Mouse (Mus musculus) liver (tissue): ENCODE data around the gene Ecpas.

Experiments
- DNase-seq: peaks from one replicate; pipeline ENCODE4 v3.0.0-alpha.2; 2020; ENCODE audit warnings: mixed read lengths

The Ecpas gene

DNA sequence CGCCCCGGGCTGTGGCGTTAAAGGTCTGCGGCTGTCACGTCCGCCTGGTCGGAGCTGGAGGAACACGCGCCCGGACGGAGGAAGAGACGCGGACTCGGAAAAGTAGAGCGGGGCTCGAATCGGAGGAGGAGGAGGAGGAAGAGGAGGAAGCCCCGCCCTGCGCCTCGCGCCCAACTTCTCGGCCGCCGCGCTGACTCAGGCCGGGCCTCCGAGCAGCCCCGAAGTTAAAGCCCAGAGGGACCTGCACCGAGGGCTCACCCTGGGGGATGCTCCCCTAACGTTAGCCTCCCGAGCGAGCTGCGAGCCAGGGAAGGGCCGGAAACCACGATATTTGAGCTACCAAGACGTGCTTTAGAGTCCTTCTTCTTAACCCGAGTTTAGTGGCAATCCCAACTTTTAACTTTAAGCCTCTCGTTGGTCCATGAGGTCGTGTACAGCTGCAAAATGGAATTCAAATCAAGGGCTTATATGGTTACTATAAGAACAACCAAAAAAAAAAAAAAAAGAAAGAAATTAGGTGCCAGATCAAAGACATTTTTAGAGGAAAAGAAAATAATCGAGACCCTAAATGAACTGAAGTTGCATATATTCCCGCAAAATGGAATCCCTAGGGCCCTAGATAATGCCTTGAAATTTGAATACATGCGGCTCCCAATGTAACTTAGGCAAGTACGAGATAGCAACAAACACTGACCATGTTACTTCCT lies at the start of gene Ecpas:
Gene Ecpas (minus strand): TSS at position 121 of the 707 bp plus-strand sequence.
- DNase-seq, result peak; percentile 90

DNA sequence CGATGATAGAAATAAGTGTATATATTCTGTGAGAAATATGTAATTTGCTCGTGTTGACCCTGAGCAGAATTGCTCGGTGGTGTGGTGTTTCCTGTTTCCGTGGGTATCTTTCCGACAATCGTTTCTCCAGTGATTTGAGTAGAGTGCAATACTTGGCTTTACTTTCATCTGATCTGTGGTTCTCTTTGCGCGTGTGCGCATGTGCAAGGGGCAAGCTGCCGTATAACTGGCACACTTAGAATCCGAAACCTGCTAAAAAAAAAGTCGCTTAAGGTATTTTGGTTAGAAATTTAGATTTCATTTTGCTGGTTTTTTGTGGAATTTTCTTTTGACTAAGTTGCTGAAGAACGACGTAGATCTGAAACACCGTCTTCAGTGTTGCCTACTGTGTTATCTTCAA lies 49.2 kb upstream of the Ecpas start:
- DNase-seq, result no peak

DNA sequence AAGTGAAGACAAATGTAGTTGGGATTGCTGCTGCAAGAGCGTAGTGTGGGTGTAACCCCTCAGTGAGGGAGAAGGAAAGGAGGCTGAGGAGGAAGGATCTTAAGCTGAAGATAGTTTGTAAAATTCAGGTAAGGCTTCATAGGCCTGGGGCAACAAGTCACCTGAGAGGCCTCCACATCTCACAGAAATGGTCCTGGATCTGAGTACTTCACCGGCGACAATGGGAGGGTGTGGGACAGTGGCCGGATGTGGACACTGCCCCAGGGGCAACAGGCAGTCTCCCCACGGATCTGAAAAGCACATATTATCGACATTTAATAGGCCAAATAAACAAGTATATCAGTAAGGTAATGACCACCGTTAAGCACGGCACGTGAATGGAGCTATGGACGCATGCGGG lies 40.1 kb upstream of the Ecpas start:
- DNase-seq, result no peak

DNA sequence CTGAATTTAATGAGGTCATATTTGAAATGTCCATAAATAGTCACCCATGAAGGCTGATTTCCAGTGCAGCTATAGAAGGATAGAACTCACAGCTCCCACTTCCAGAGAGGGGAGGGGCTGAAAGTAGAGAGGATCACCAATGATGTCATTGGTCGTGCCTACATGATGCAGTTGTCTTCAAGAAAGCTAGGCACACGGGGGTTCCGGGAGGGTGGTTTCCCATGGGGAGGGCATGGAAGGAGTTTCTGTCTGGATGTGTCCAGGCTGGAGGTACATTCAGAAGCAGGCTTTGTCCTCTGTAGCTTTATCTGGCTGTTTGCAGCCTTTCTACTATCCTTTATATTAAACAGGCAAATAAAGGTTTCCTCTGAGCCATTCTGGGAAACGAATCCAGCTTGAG lies 35.8 kb upstream of the Ecpas start:
- no peak for DNase-seq

DNA sequence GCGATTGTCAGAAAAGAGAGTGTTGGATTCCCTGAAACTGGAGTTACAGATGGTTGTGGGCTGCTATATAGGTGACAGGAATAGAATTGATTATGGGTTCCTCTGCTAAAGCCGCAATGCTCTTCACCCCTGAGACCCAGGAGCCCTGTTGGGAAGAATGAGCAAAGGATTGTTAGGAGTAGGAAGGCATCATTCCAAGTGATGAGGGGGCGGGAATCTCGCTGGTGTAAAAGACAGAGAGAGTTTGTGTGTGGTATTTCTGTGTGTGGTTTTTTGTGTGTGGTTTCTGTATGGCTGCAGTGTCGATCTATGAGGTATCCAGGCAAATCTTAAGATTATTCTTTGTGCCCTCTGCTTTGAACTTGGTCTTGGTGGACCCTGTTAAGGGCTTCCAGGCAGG lies 32.1 kb upstream of the Ecpas start:
- no peak for DNase-seq

DNA sequence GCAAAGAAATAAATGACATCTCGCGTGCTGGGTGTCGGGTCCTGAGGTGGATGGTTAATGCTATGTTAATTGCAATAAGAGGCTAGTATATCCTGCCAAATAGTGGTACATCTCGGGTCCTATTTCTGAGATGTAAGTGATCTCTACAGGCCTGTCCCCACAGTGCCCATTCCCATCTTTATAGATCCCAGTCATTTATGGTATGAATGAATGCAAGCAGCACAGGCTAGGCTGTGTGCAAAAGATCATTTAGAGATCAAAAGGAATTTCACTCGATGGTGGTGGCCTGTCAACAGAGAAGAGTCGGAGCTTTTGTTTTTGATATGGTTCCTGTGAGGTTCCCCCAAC lies 31.6 kb upstream of the Ecpas start:
- DNase-seq, result no peak

DNA sequence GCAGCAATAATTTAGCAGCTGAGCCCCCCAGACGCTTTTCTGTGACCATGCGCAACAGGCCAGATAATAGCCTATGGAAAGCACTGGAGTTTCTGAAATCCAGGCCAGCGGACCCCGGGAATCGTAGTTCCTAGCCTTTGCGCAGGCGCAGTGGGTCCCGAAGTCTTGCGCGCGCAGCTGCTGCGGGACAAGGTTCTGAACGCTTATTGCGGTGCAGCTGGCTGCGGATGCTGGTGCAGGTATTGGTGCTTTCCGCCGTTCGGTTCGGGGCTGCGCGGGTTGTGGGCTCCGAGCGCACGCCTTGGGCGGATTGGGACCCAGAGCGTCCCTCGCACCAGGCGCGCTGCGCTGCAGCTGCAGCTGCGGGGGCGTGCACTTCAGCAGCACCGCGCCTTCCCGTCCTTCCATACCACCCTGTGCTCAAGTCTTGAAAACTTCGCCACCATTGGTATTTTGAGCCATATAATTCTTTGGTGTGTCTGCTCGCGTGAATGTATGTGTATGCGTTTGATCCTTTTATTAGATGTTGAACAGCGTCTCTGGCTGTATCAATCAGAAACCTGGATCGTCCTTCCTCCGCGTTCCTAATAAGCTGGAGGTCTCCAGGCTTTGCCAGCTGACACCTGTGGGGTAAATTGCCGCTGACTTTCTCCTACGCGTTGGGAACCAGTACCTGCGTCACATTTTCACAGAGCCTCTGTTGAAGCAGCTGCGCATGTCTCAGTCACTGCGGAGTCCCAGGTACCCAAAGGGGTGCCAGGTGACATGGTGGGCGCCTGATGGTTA lies 31.1 kb upstream of the Ecpas start, which contains the start of gene Zkscan16:
Gene Zkscan16 (plus strand): TSS at position 209 of the 786 bp plus-strand sequence.
- DNase-seq, result peak; percentile 79

DNA sequence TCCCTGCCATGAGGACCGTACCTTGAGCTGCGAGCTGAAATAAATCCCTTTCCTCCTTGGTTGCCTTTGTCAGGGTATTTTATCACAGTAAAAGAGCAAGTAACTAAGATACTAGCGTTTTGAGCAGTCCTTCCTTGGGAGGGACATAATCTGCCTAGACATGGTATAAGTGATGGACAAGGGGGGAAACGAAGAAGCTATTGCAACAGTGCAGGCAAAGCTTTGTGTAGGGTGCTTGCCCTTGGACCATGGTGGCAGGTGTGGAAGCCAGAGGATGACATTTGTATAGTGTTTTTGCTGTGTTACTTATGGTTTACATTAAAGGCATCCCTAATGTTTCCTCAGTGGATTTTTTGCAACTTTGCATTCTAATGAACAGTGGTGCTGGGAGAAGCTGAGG lies 30.4 kb upstream of the Ecpas start:
- DNase-seq, result no peak

DNA sequence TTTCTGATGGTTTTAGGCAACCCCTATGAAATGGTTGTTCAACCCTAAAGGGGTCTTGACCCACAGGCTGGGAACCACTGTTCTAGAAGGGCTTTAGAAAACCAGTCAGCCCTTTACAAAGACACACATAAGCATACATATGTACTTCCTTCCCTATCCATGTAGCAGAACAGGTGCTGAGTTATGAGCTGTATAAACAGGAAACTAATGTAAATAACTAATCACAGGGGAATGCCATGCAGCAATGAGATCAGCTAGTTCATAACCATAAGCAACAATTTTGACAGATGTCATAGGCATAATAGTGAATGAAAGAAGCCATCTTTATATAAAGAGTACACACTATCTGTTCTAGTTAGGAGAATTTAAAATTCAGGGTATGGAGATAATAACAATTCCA lies 29.1 kb upstream of the Ecpas start:
- DNase-seq, result no peak

DNA sequence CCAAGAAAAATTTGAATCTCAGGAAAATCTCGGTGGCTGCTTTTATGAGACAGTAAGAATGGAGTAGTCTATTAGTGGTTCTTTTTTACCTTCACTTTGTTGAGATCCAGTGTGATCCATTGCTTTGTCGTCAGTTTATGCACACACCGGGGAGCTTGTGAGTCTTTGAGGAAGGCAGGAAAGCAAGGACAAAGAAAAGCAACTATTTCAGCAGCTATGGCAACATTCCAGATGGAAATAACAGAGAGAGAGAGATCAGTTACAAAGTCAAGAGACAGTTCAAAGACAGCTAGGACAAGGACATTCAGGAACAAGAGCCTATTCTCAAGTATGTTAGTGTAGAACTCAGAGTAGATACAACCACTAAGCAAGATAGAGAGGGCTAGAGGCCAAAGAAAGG lies 23.3 kb upstream of the Ecpas start:
- no peak for DNase-seq

DNA sequence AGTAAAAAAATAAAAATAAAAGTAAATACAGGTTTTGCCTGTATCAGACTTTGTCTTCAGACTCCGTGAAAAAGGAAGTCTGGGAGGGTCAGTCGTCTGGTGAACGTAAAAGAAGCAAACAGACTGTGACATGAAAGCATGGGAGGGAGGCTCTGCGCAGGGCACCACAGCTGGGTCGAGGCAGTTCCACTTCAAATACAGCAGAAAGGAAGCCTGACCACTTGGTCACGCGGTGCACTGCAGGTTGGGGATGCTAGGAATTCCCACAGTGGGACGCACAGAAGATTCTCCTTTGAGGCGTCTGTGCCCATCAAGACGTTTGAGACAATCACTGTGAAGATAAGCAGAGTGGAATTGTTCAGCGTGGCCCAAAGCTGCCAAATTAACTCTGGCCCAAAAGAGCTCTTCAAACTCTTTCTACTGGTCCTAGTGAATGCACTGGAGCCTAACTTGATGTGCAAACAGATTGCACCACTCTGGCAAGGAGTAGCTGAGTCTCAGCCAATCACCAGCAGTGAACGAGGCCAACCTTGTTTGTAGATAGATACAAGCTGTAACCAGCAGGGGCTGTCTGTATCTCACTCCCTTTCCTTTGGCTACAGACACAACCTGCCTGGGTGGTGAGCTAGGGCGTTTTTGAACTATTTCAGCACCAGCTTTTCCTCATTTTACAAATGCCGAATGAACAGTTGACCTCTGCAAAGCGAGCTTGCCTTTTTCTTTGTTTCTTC lies 22.4 kb upstream of the Ecpas start:
- peak; percentile 34 for DNase-seq

DNA sequence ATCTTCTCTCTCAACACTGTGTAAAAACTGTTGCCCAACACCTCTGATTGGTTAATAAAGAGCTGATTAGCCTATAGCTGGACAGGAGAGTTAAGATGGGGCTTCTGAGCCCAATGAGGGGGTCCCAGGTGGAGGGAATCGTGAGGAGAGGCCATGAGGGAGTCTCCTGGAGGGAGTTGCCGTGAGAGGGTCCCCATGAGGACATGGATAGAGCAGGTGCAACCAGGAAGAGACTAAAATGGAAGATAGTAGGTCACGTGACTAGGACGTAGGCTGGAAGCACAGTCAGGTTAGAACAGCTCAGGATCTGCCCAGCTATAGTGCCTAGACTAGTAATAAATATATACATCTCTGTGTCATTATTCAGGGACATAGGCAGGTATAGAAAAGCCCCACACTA lies 21.8 kb upstream of the Ecpas start:
- DNase-seq, result no peak

DNA sequence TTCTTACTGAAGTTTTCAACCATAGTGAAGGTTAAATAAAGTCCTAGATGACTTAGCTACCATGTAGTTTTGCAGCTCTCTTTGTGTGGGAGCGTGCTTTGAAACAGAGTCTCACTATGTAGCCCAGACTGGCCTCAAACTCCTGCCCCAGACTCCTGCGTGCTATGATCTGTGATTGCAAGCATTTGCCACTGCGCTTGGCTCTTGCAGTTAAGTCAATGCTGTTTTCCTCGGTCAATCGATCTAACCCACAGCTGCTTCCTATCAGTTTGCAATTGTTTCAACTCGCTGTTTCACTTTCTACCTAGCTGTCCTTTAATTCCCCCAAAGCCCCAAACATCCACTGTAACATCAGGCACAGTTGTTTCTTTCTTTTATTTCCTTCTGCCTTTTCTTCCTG lies 20.0 kb upstream of the Ecpas start:
- no peak for DNase-seq

DNA sequence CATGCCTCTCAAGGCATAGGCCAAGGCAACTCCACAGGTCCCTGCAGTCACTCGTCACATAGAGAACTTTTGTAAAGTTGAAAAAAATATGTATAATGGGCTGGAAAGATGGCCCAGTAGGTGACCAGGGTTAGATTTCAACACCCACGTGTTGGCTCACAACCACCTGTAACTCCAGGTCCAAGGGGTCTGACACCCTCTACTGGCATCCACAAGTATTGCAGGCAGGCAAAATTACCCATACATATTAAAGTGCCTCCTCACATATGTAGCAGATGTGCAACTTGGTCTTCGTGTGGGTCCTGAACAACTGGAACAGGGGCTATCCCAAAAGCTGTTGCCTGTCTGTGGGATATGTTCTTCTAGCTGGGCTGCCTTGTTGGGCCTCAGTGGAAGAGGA lies 15.1 kb upstream of the Ecpas start:
- DNase-seq, result peak; percentile 10

DNA sequence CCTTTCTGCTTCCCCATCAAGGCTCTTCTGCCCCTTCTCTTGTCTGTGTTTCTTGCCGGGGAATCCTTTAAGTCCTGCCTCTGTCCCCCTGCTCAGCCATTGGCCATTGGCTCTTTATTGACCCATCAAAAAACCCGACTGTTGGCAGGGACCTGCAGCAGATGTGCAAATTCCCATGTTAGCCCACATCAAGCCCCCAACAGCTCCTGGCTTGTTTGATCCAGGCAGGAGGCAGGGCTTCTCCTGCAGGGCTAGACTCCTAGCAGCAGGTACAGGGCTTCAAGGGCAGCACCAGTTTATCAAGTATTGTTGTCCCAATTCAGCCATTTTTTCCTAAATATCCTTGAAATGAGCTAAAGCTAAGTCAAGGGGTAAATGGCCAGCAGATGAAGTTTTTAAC lies 13.6 kb upstream of the Ecpas start:
- DNase-seq, result no peak

DNA sequence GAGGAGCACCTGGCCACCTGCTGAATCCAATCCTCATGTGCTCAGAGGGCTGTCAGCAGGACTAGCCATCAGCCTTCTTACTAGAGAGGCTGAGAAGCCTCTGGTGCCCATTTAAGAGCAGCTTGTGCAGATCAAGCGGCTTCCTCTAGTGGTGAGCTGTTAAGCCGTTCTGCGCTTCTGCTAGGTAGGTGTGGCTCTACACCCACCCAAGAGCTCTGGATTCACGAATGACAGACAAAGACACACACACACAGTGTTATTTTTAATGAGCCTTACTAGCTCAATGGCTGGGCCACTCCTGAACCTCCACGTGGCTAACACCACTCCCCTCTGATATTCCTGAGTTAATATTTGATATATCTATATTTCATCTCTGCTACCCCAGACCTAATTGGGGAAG lies 13.1 kb upstream of the Ecpas start:
- DNase-seq, result no peak

DNA sequence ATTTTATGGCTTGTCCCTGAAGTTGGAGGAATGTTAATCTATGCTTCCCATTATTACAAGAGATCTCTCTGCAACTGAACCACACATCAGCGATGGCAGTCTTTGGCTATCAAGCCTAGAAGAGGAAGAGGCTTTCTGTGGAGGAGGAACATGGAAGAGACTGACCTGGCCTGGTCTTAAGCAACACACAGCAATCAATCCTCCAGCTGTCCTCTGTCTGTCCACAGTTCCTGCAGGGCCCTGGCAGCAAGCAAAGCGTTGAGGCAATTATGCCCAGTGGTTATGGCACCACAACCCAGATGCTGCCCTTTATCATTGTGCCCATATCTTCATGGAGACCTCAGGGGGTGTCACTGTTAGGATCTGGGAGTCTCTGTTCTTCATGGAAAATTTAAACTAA lies 11.4 kb upstream of the Ecpas start:
- no peak for DNase-seq

DNA sequence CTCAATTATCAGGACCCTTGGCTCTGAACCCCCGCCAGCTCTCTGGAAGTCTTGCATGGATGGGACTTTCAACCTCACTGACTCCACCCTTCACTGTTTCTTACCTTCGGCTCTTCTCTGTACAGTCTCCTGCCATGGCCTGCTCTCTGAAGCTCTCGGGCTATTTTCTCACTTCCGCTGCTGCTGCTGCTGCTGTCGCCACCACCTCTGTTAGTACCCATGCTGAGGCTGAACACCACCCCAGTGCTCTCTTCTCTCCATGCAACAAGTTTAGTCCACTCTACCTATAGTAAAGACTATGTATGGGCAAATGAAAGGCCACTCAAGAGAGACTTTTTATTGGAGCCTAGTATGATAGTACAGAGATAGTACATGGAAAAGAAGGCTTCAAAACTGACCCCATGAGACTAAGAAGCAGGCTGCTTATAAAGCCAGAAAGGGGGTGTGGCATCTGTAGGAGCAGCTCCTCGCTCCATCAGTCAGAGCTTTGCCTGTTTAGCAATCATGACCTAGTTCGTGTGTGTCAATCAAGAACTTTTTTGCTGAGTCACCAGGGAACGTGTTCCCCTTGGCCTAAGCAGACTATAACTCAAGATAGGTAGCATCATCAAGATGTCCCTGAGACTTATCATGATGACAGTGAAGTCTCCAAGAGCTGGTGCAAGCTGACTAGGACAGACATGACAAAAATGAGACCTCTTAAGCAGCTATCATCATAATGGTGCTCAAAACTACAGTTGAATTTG lies 2.7 kb upstream of the Ecpas start:
- peak; percentile 5 for DNase-seq

DNA sequence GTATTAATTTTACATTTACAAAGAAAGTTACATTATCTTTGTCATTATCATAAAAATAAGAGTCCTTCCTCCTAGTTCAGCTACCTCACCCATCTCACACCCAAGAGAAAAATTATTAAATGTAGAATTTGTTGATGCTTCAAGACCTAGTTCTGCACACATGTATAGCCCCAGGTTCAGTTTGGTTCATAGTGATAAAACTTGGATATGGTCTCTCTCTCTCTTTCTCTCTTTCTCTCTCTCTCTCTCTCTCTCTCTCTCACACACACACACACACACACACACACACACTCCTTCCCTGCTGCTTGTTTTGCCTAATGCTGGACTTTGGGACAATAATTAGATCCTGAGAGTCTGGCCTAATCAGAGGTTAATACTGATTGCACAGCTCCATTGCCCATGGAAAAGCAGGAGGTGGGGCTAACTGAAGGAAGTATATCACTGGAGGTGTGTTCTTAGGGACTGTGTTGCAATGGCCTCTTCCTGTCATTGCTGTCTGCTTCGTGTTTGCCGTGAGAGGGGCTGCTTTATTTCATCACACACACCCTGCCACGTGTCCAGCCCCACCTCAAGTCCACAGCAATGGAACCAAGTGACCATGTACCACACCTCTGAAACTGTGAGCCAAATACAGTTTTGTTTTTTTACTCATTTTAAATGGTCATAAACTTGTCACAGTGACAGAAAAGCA lies 932 bp upstream of the Ecpas start:
- peak; percentile 33 for DNase-seq

DNA sequence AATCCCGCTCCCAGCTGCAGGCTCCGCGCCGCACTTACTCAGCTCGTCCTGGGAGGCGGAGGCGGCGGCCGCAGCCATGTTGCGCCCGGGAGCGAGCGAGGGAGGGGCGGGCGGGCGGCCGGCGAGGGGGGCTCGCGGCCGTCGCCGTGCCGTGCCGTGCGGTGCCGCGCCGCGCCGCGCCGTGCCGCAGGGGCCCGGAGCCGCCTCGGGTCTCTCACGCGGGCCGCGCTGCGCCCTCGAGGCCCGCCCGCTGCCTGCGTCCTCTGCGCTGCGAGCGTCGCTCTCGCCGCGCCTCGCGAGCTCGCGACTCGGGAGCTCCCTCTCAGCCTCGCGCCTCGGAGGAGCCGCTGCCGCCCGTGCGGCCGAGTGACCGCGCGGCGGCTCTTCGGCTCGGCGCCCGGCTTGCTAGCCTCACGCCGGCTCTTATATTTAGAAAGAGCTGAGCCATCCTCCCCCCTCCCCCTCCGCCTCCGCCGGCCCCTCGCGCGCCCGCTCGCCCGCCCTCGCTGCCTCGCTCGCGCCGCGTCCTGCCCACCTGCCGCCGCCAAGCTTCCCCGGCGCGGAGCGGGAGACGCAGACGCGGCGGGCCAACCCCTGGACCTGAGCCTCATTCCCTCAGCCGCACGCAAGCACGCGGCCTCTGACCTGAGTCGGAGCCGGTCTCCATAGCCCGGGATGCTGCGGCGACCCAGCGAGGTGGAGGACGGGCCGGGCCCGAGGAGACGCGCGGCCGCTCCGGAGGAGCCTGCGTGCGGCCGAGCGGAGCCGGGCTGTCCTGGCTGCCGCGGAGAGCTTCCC lies 519 bp downstream of the Ecpas start:
- peak; percentile 68 for DNase-seq

DNA sequence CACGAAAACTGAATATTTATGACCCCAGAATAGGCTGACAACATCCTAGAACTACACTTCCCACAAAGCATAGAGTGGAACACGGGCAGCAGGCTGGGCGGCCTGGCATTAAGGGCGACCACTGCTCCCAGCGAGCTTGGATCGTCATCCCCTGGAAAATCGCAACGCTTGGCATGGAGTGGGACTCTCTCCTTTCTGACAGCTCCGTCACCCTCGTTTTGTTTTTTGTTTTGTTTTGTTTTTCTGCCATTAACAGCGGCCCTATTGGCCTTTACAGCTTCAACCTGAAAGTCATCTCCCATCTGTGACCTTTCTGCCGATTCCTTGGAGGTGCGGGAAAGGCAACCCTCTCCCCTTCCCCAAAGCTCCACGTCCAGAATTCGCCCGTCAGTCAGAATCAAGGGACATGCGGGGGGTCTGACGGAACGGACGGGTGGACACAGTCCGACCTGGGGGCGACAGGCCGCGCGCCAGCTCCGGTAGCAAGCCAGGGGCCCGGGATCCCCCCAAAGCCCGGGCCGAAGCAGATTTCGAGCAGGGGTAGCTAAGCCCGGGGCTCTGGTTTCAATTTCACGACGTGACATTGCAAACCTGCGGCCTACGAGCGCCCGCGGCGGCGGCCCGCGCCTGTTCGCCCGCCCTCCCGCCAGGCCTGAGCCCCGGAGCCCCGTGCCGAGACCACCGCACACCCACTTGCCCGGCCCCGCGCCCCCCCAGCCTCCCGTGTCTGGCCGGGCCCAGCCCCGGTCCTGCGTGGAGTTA lies 1.3 kb downstream of the Ecpas start:
- DNase-seq, result peak; percentile 66
